Mouse (Mus musculus): ENCODE measurements around the gene Dok4. TPM values are rescaled to one million over a fixed set of nuclear protein-coding genes. Genes with fewer than 3 reads are reported as not detected.

Dok4 gene
- polyA plus RNA-seq, 1 experiment: 4.4 TPM

- TF ChIP-seq TCF3 (IDR thresholded peaks at IDR 0.05; ENCODE audit: insufficient read length, low read depth) (no peak), MAX (IDR thresholded peaks at IDR 0.05; ENCODE audit: low read depth) (no peak), MYOD1 (IDR thresholded peaks at IDR 0.05; ENCODE audit: control insufficient read depth in 1 of 3, insufficient read length in 2 of 3, low read depth in 2 of 3) (no peak), CEBPB (IDR thresholded peaks at IDR 0.05; ENCODE audit: insufficient read depth, poor library complexity, severe bottlenecking) (no peak), TCF12 (IDR thresholded peaks at IDR 0.05; ENCODE audit: insufficient read depth, poor library complexity, severe bottlenecking) (no peak), REST (IDR thresholded peaks at IDR 0.05; ENCODE audit: insufficient read depth, insufficient read length) (no peak), USF1 (IDR thresholded peaks at IDR 0.05; ENCODE audit: low read depth) (no peak), SRF (IDR thresholded peaks at IDR 0.05; ENCODE audit: control insufficient read depth, insufficient read length, low read depth) (no peak), POLR2AphosphoS2 (IDR thresholded peaks at IDR 0.05; ENCODE audit: insufficient read length, low read depth) (no peak), POLR2A (IDR thresholded peaks at IDR 0.05; ENCODE audit: insufficient read length, low read depth) (no peak), MYOG (IDR thresholded peaks at IDR 0.05; ENCODE audit: control insufficient read depth in 1 of 3, insufficient read depth in 1 of 3, insufficient read length in 2 of 3, low read depth in 2 of 3) (no peak), E2F4 (IDR thresholded peaks at IDR 0.05; ENCODE audit: insufficient read depth) (no peak)
- no peaks in the 10 kb centered on the region for H3K27me3 ChIP-seq (ENCODE audit: control insufficient read depth, insufficient read depth, insufficient read length)
- H3K36me3 ChIP-seq (ENCODE audit: control insufficient read depth, insufficient read depth): peaks cover 34% of the 10 kb centered on the region
- no peaks in the 10 kb centered on the region for H3K79me2 ChIP-seq (ENCODE audit: control insufficient read depth, insufficient read depth)
- no peak overlapping the region for H3ac ChIP-seq (ENCODE audit: control insufficient read depth, insufficient read length)
- no peak overlapping the region for H3K4me3 ChIP-seq
- H3K4me2 ChIP-seq (ENCODE audit: low read depth): no peak overlapping the region
Observed at GRCm38 (mm10) chr8:94820553-94820952, 55.6 kb downstream of the Dok4 start.

- TF ChIP-seq POLR2AphosphoS2 (IDR thresholded peaks at IDR 0.05; ENCODE audit: insufficient read length, low read depth) (no peak), TCF3 (IDR thresholded peaks at IDR 0.05; ENCODE audit: insufficient read length, low read depth) (no peak), E2F4 (IDR thresholded peaks at IDR 0.05; ENCODE audit: insufficient read depth) (no peak), CEBPB (IDR thresholded peaks at IDR 0.05; ENCODE audit: insufficient read depth, poor library complexity, severe bottlenecking) (no peak), POLR2A (IDR thresholded peaks at IDR 0.05; ENCODE audit: insufficient read length, low read depth) (no peak), USF1 (IDR thresholded peaks at IDR 0.05; ENCODE audit: low read depth) (no peak), REST (IDR thresholded peaks at IDR 0.05; ENCODE audit: insufficient read depth, insufficient read length) (no peak)
- Histone ChIP-seq H3K4me3 (no peak overlapping the region), H3K27me3 (ENCODE audit: control insufficient read depth, insufficient read depth, insufficient read length) (no peaks in the 10 kb centered on the region), H3K79me2 (ENCODE audit: control insufficient read depth, insufficient read depth) (no peaks in the 10 kb centered on the region), H3K36me3 (ENCODE audit: control insufficient read depth, insufficient read depth) (peaks cover 27% of the 10 kb centered on the region), H3K4me2 (ENCODE audit: low read depth) (no peak overlapping the region), H3ac (ENCODE audit: control insufficient read depth, insufficient read length) (no peak overlapping the region)
Observed at GRCm38 (mm10) chr8:94819671-94820179, 56.4 kb downstream of the Dok4 start.

- TF ChIP-seq E2F4 (IDR thresholded peaks at IDR 0.05; ENCODE audit: insufficient read depth): no peak
- no peak for TF ChIP-seq MYOD1 (IDR thresholded peaks at IDR 0.05; ENCODE audit: control insufficient read depth in 1 of 3, insufficient read length in 2 of 3, low read depth in 2 of 3)
- TF ChIP-seq MAX (IDR thresholded peaks at IDR 0.05; ENCODE audit: low read depth): no peak
- no peak for TF ChIP-seq REST (IDR thresholded peaks at IDR 0.05; ENCODE audit: insufficient read depth, insufficient read length)
- TF ChIP-seq TCF12 (IDR thresholded peaks at IDR 0.05; ENCODE audit: insufficient read depth, poor library complexity, severe bottlenecking): no peak
- Histone ChIP-seq H3K4me3 (no peak overlapping the region), H3K27me3 (ENCODE audit: control insufficient read depth, insufficient read depth, insufficient read length) (no peaks in the 10 kb centered on the region), H3K4me2 (ENCODE audit: low read depth) (no peak overlapping the region), H3K79me2 (ENCODE audit: control insufficient read depth, insufficient read depth) (no peaks in the 10 kb centered on the region), H3K36me3 (ENCODE audit: control insufficient read depth, insufficient read depth) (peaks cover 13% of the 10 kb centered on the region), H3ac (ENCODE audit: control insufficient read depth, insufficient read length) (no peak overlapping the region)
Observed at GRCm38 (mm10) chr8:94817933-94818332, 58.2 kb downstream of the Dok4 start.

- Histone ChIP-seq H3K36me3 (ENCODE audit: control insufficient read depth, insufficient read depth) (no peaks in the 10 kb centered on the region), H3K27me3 (ENCODE audit: control insufficient read depth, insufficient read depth, insufficient read length) (no peaks in the 10 kb centered on the region), H3ac (ENCODE audit: control insufficient read depth, insufficient read length) (no peak overlapping the region), H3K4me2 (ENCODE audit: low read depth) (no peak overlapping the region), H3K4me3 (no peak overlapping the region), H3K79me2 (ENCODE audit: control insufficient read depth, insufficient read depth) (no peaks in the 10 kb centered on the region)
- TF ChIP-seq MYOG (IDR thresholded peaks at IDR 0.05; ENCODE audit: control insufficient read depth in 1 of 3, insufficient read depth in 1 of 3, insufficient read length in 2 of 3, low read depth in 2 of 3) (no peak), REST (IDR thresholded peaks at IDR 0.05; ENCODE audit: insufficient read depth, insufficient read length) (no peak), POLR2A (IDR thresholded peaks at IDR 0.05; ENCODE audit: insufficient read length, low read depth) (no peak), SRF (IDR thresholded peaks at IDR 0.05; ENCODE audit: control insufficient read depth, insufficient read length, low read depth) (no peak), E2F4 (IDR thresholded peaks at IDR 0.05; ENCODE audit: insufficient read depth) (no peak), POLR2AphosphoS2 (IDR thresholded peaks at IDR 0.05; ENCODE audit: insufficient read length, low read depth) (no peak), MAX (IDR thresholded peaks at IDR 0.05; ENCODE audit: low read depth) (no peak), USF1 (IDR thresholded peaks at IDR 0.05; ENCODE audit: low read depth) (no peak), TCF12 (IDR thresholded peaks at IDR 0.05; ENCODE audit: insufficient read depth, poor library complexity, severe bottlenecking) (no peak), MYOD1 (IDR thresholded peaks at IDR 0.05; ENCODE audit: control insufficient read depth in 1 of 3, insufficient read length in 2 of 3, low read depth in 2 of 3) (no peak), TCF3 (IDR thresholded peaks at IDR 0.05; ENCODE audit: insufficient read length, low read depth) (no peak), CEBPB (IDR thresholded peaks at IDR 0.05; ENCODE audit: insufficient read depth, poor library complexity, severe bottlenecking) (no peak)
Observed at GRCm38 (mm10) chr8:94814556-94814955, 61.6 kb downstream of the Dok4 start.

Other genes starting within 250 kb of the Dok4 start
- gene Arl2bp, start 209.7 kb downstream of the Dok4 start, polyA plus RNA-seq (2012; fragmentation: generic; extraction: Trizol): 67.4 TPM
- gene Pllp, start 180.1 kb downstream of the Dok4 start, polyA plus RNA-seq (2012; fragmentation: generic; extraction: Trizol): 0.02 TPM
- gene Ccl22, start 130.7 kb downstream of the Dok4 start, polyA plus RNA-seq (2012; fragmentation: generic; extraction: Trizol): not detected
- 8.3 TPM for gene Cx3cl1, start 104.3 kb downstream of the Dok4 start, polyA plus RNA-seq (2012; fragmentation: generic; extraction: Trizol)
- gene Ccl17, start 65.9 kb downstream of the Dok4 start, polyA plus RNA-seq (2012; fragmentation: generic; extraction: Trizol): 0.48 TPM
- gene Coq9, start 38.0 kb downstream of the Dok4 start, polyA plus RNA-seq (2012; fragmentation: generic; extraction: Trizol): 126 TPM
- gene Ciapin1, start 38.0 kb downstream of the Dok4 start, polyA plus RNA-seq (2012; fragmentation: generic; extraction: Trizol): 74.9 TPM
- gene Polr2c, start 18.9 kb downstream of the Dok4 start, polyA plus RNA-seq (2012; fragmentation: generic; extraction: Trizol): 102 TPM
- 16.3 TPM for gene Ccdc102a, start 41.8 kb upstream of the Dok4 start, polyA plus RNA-seq (2012; fragmentation: generic; extraction: Trizol)
- gene Adgrg5, start 47.4 kb upstream of the Dok4 start, polyA plus RNA-seq (2012; fragmentation: generic; extraction: Trizol): not detected
- 12.4 TPM for gene Adgrg1, start 98.4 kb upstream of the Dok4 start, polyA plus RNA-seq (2012; fragmentation: generic; extraction: Trizol)
- gene Adgrg3, start 141.4 kb upstream of the Dok4 start, polyA plus RNA-seq (2012; fragmentation: generic; extraction: Trizol): 9.1 TPM
- gene Drc7, start 178.8 kb upstream of the Dok4 start, polyA plus RNA-seq (2012; fragmentation: generic; extraction: Trizol): 0.02 TPM
- gene Katnb1, start 204.9 kb upstream of the Dok4 start, polyA plus RNA-seq (2012; fragmentation: generic; extraction: Trizol): 20.0 TPM